Mouse (Mus musculus) ES-E14 (cell line): ENCODE data around the gene Kif1b.

Experiments used
- CHD2 ChIP-seq: IDR thresholded peaks from 2 replicates; pipeline ENCODE4 v1.6.1; 2014; ENCODE audit warnings: mild to moderate bottlenecking, low read depth, low read length, inconsistent platforms
- MAFK ChIP-seq: IDR thresholded peaks from 2 replicates; pipeline ENCODE4 v1.6.1; 2014; ENCODE audit warnings: mild to moderate bottlenecking, low read depth, low read length, inconsistent platforms; ENCODE audit not compliant: insufficient read depth
- ZNF384 ChIP-seq: IDR thresholded peaks from 2 replicates; pipeline ENCODE4 v1.6.1; 2012; ENCODE audit warnings: low read depth, low read length, inconsistent platforms

DNA sequence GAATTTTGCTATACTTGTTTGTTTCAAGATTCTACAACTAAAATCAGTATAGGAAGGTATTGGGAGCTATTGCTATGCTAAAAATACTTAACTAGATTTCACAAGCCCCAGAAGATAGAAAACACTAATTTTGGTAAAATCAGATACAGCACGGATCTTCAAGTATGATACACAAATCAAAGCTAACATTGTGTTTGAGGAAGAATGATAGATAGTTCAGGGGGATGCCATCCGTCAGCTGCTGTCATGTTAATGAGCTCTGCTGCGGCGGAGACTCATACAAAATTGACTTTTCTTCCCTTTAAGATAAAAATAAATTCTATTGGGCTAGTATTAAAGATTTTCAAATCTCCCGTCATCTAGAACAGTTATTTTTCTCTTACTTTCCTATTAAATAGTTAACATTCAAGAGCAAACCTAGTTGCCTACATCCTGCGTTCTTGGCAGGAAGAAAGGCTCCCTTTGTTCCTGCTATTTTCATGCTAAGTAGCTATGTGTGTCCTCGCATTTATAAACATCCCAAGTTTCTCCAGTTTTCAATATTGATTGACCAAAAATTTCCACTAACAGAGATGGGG lies 60.8 kb downstream of the Kif1b start:
- TF ChIP-seq MAFK (no peak), ZNF384 (no peak), CHD2 (no peak)
